Mouse (Mus musculus): ENCODE measurements at regions not wholly inside any gene's neighbourhood (a gene's known extent, or its start where the extent isn't known, plus 50 kb on each side); places are given as distances from the start of the nearest gene placed in this dataset.

DNA sequence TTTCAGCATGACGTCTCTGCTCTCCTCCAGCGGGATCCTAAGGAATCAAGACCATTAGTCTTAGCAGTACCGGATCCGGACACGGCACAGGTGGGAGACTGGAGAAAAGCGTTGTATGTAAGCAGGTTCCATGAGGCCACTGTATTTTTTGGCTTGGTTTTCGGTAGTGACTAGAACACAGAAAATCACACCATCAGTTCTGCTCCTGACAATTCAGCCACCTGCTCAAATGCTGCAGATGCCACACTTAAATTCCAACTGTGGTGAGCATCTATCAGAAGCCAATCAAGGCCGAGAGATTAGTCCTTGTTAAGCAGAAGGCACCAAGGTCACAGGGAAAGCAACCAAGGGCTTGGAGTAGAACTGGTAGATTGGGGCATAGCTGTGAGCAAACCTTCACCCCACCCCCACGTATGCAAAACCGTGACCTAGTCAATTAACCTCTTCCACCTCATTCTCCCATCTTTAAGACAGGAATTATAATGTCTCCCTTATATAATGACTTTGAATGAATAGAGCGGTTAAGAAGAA lies 452.2 kb downstream of the Bnc2 start:
- Histone ChIP-seq H3K9ac (replicated peaks) (no peak overlapping the region), H3K4me2 (replicated peaks) (no peak overlapping the region), H3K27ac (replicated peaks) (no peak overlapping the region), H3K4me3 (no peak overlapping the region), H3K9me3 (no peaks in the 10 kb centered on the region), H3K36me3 (no peaks in the 10 kb centered on the region), H3K27me3 (no peaks in the 10 kb centered on the region), H3K4me1 (no peaks in the 10 kb centered on the region)
- ATAC-seq (replicated peaks): no peak
- WGBS: 61% methylated on average over 11 of the region's 11 CpGs

DNA sequence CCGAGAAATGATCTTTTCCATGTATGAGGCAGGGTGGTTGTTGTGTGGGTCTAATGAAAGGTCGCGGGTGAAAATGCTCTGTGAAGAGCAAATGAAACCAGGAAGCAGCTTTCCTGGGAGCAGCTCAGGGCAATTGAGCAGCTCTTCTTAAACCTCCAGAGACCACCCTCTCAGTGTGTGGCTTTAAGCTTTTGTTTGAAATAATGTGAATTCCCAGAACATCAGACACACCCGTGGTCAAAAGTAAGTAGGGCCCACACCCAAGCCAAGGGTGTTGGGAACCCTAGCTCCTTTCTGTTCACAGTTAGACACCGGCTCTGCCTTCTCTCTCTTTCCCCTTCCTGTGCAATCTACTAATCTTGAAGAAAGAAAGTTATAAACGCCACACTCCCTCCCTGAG lies 450.5 kb downstream of the Bnc2 start:
- Histone ChIP-seq H3K4me3 (no peak overlapping the region), H3K4me2 (replicated peaks) (no peak overlapping the region), H3K4me1 (no peaks in the 10 kb centered on the region), H3K9me3 (no peaks in the 10 kb centered on the region), H3K27ac (replicated peaks) (no peak overlapping the region), H3K36me3 (no peaks in the 10 kb centered on the region), H3K27me3 (no peaks in the 10 kb centered on the region), H3K9ac (replicated peaks) (no peak overlapping the region)
- ATAC-seq (replicated peaks): no peak
- 77% methylated on average over 6 of the region's 6 CpGs for WGBS

All from forebrain, embryonic 15.5 days (tissue).